Mouse (Mus musculus) stomach, postnatal 0 days (tissue): ENCODE measurements around the gene Ccdc14. TPM values are rescaled to one million over a fixed set of nuclear protein-coding genes. Genes with fewer than 3 reads are reported as not detected.
"Not testable (repeated sequence)": the region's sequence is repeated elsewhere in the genome, so short reads cannot be mapped to it uniquely, and the experiment has no call there.

Experiments used
- ATAC-seq: fragments of 200-750 bp; cut with Nextera tagmentation; 2 replicates; pipeline ENCODE4 v1.8.0; 2017; ENCODE audit not compliant: low FRiP score, low TSS enrichment
- DNase-seq: peaks from one replicate; pipeline ENCODE4 v3.0.0-alpha.2; 2016; ENCODE audit warnings: low spot score
- H3K27ac ChIP-seq: fragments of 300-500 bp; sonication (generic); replicated peaks from 2 replicates; pipeline ENCODE4 v1.5.1; 2014; ENCODE audit warnings: mild to moderate bottlenecking, control low read depth
- H3K27me3 ChIP-seq: fragments of 300-500 bp; sonication (generic); 2 replicates; pipeline ENCODE4 v1.6.1; 2014; ENCODE audit warnings: low read length; ENCODE audit not compliant: control insufficient read depth, insufficient read depth
- H3K36me3 ChIP-seq: fragments of 300-500 bp; sonication (generic); 2 replicates; pipeline ENCODE4 v1.6.1; 2014; ENCODE audit warnings: low read length, mixed read lengths; ENCODE audit not compliant: control insufficient read depth, insufficient read depth
- H3K4me1 ChIP-seq: fragments of 300-500 bp; sonication (generic); replicated peaks from 2 replicates; pipeline ENCODE4 v1.6.1; 2014; ENCODE audit warnings: antibody characterized with exemption; ENCODE audit not compliant: control insufficient read depth, insufficient read depth
- H3K4me2 ChIP-seq: fragments of 300-500 bp; sonication (generic); replicated peaks from 2 replicates; pipeline ENCODE4 v1.6.1; 2014; ENCODE audit warnings: low read depth, mild to moderate bottlenecking, control low read depth, moderate library complexity
- H3K4me3 ChIP-seq: fragments of 300-500 bp; sonication (generic); 2 replicates; pipeline ENCODE4 v1.5.1; 2014; ENCODE audit warnings: low read depth, low read length, control low read depth
- H3K9ac ChIP-seq: fragments of 300-500 bp; sonication (generic); 2 replicates; pipeline ENCODE4 v1.6.1; 2014; ENCODE audit warnings: mild to moderate bottlenecking, low read length, control low read depth, mixed read lengths
- H3K9me3 ChIP-seq: fragments of 300-500 bp; sonication (generic); 2 replicates; pipeline ENCODE4 v1.6.1; 2016; ENCODE audit warnings: low read length; ENCODE audit not compliant: control insufficient read depth
- CTCF ChIP-seq: IDR thresholded peaks from 2 replicates; pipeline ENCODE4 v1.5.1; 2016; ENCODE audit warnings: antibody characterized with exemption, low read depth, mild to moderate bottlenecking, moderate library complexity
- EP300 ChIP-seq: optimal IDR thresholded peaks from 2 replicates; pipeline ENCODE3; 2016; ENCODE audit warnings: antibody characterized with exemption
- WGBS: fragments of 180-500 bp; shearing (Covaris S2); extraction: QIAGEN DNeasy Blood & Tissue Kit; methylation state at CpG from one replicate; pipeline ENCODE4 v1.1.7; 2014; 5-methylcytosine and 5-hydroxymethylcytosine counted together
- polyA plus RNA-seq: library from polyadenylated mRNA; unstranded; fragments of >200 nt; fragmentation: Nextera tagmentation; extraction: Ambion mirVana; gene quantifications from 2 replicates; pipeline ENCODE4 v1.2.1, GENCODE M21; 2015

The Ccdc14 gene
- polyA plus RNA-seq, 1 experiment from 2014 or later = 1.8 TPM

- ATAC-seq (no peak), DNase-seq (no peak)
- no peaks in the 10 kb centered on the region for H3K27me3 ChIP-seq
- no peaks in the 10 kb centered on the region for H3K9me3 ChIP-seq
- H3K27ac ChIP-seq = no peak overlapping the region
- no peak for TF ChIP-seq EP300
- no peak for TF ChIP-seq CTCF
- H3K4me2 ChIP-seq = no peak overlapping the region
- H3K4me3 ChIP-seq = no peak overlapping the region
- no peak overlapping the region for H3K9ac ChIP-seq
- no peaks in the 10 kb centered on the region for H3K36me3 ChIP-seq
- H3K4me1 ChIP-seq = no peaks in the 10 kb centered on the region
- 80% methylated on average over 6 of the region's 6 CpGs for WGBS
Measured at GRCm38 (mm10) chr16:34674365-34674764, 16.1 kb upstream of the Ccdc14 start.

- Histone ChIP-seq H3K4me2 (no peak overlapping the region), H3K27ac (no peak overlapping the region), H3K27me3 (no peaks in the 10 kb centered on the region), H3K9ac (no peak overlapping the region), H3K4me3 (no peak overlapping the region), H3K9me3 (no peaks in the 10 kb centered on the region), H3K4me1 (no peaks in the 10 kb centered on the region), H3K36me3 (no peaks in the 10 kb centered on the region)
- TF ChIP-seq CTCF = no peak
- no peak for TF ChIP-seq EP300
- DNase-seq (no peak), ATAC-seq (no peak)
Measured at GRCm38 (mm10) chr16:34681823-34682222, 8.6 kb upstream of the Ccdc14 start.

GRCm38 (mm10) chr16:34689879-34690278, 537 bp upstream of the Ccdc14 start:
- no peaks in the 10 kb centered on the region for H3K36me3 ChIP-seq
- DNase-seq (no peak), ATAC-seq (no peak)
- H3K27ac ChIP-seq = no peak overlapping the region
- WGBS = 72% methylated on average over 3 of the region's 3 CpGs
- H3K4me3 ChIP-seq = 0 out of 2 replicates have a peak overlapping the region, but pooled peaks have one; percentile 64
- no peaks in the 10 kb centered on the region for H3K4me1 ChIP-seq
- H3K4me2 ChIP-seq = no peak overlapping the region
- no peaks in the 10 kb centered on the region for H3K27me3 ChIP-seq
- TF ChIP-seq EP300 (no peak), CTCF (no peak)
- no peak overlapping the region for H3K9ac ChIP-seq
- H3K9me3 ChIP-seq = no peaks in the 10 kb centered on the region

GRCm38 (mm10) chr16:34691156-34691555, 740 bp downstream of the Ccdc14 start:
- Histone ChIP-seq H3K4me2 (peak overlapping the region; percentile 81), H3K9me3 (no peaks in the 10 kb centered on the region), H3K9ac (peak overlapping the region; percentile 67), H3K27ac (peak overlapping the region; percentile 86; the same call in 1 of the 2 replicates), H3K4me1 (no peaks in the 10 kb centered on the region), H3K36me3 (no peaks in the 10 kb centered on the region), H3K27me3 (no peaks in the 10 kb centered on the region), H3K4me3 (peak overlapping the region; percentile 64)
- no peak for DNase-seq
- ATAC-seq = no peak
- 10% methylated on average over 11 of the region's 11 CpGs for WGBS
- no peak for TF ChIP-seq EP300
- no peak for TF ChIP-seq CTCF

GRCm38 (mm10) chr16:34694477-34694876, 4.1 kb downstream of the Ccdc14 start:
- Histone ChIP-seq H3K4me2 (no peak overlapping the region), H3K36me3 (no peaks in the 10 kb centered on the region), H3K27ac (no peak overlapping the region), H3K9me3 (no peaks in the 10 kb centered on the region), H3K9ac (no peak overlapping the region), H3K27me3 (no peaks in the 10 kb centered on the region), H3K4me1 (no peaks in the 10 kb centered on the region), H3K4me3 (no peak overlapping the region)
- ATAC-seq (no peak), DNase-seq (no peak)
- TF ChIP-seq CTCF (no peak), EP300 (no peak)
- 82% methylated on average over 5 of the region's 7 CpGs for WGBS

GRCm38 (mm10) chr16:34698721-34699120, 8.3 kb downstream of the Ccdc14 start:
- 73% methylated on average over 3 of the region's 3 CpGs for WGBS

More at GRCm38 (mm10) chr16:34698721-34699120, 8.3 kb downstream of the Ccdc14 start:
- H3K4me1 ChIP-seq, H3K4me2 ChIP-seq, H3K27ac ChIP-seq, H3K27me3 ChIP-seq, H3K4me3 ChIP-seq, H3K36me3 ChIP-seq, DNase-seq, H3K9me3 ChIP-seq, ATAC-seq, H3K9ac ChIP-seq: not testable (repeated sequence)
